Mouse (Mus musculus): ENCODE results near the gene Gdap1l1. TPM values are rescaled to one million over a fixed set of nuclear protein-coding genes. Genes with fewer than 3 reads are reported as not detected.

Gdap1l1 gene
- polyA plus RNA-seq, 1 experiment from 2014 or later: 1.1 TPM

DNA sequence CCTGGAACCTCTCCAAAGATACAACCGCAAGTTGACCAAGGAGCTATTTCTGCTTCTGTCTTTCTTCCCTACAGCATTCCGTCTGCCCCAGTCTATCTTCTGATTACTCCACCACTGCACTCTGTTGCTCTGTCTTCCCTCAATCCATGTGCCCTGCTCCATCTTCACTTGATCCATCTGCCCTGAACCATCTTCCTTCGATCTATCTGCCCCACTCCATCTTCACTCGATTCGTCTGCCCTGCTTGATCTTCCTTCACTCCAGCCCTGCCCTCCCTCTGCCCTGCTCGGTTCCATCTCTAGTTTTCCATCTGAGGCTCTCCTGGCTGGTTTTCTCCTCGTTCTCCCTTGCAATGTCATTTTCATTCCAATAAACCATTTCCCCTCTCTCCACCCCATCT is 64.9 kb downstream of the Gdap1l1 start:
- 0 out of 2 replicates have a peak, but pooled peaks cover 4% of the 10 kb centered on the region for H3K4me1 ChIP-seq

More for the DNA sequence above, 64.9 kb downstream of the Gdap1l1 start:
- DNase-seq (ENCODE audit: low spot score): no peak
- Histone ChIP-seq H3K27me3 (ENCODE audit: insufficient read depth, poor library complexity, severe bottlenecking) (no peaks in the 10 kb centered on the region; the same call in 1 of the 2 replicates), H3K4me3 (no peak overlapping the region), H3K36me3 (no peaks in the 10 kb centered on the region), H3K9me3 (no peaks in the 10 kb centered on the region), H3K27ac (no peak overlapping the region)
- WGBS: 64% methylated on average over 7 of the region's 7 CpGs

Other genes with a start within 250 kb of the Gdap1l1 start
- 1.7 and 2.0 TPM in 2 replicates for gene Tox2, start 235.4 kb upstream of the Gdap1l1 start, polyA plus RNA-seq (2016; fragmentation: Nextera tagmentation; extraction: Ambion mirVana)
- gene Jph2, start 40.5 kb upstream of the Gdap1l1 start, polyA plus RNA-seq (2016; fragmentation: Nextera tagmentation; extraction: Ambion mirVana): 32.5 and 43.7 TPM in 2 replicates
- 65.0 and 74.3 TPM in 2 replicates for gene Oser1, start 13.8 kb upstream of the Gdap1l1 start, polyA plus RNA-seq (2016; fragmentation: Nextera tagmentation; extraction: Ambion mirVana)
- gene Fitm2, start 34.2 kb downstream of the Gdap1l1 start, polyA plus RNA-seq (2016; fragmentation: Nextera tagmentation; extraction: Ambion mirVana): 13.0 and 19.2 TPM in 2 replicates
- gene R3hdml, start 53.8 kb downstream of the Gdap1l1 start, polyA plus RNA-seq (2016; fragmentation: Nextera tagmentation; extraction: Ambion mirVana): 0.20 TPM in 1 of 2 replicates, not detected in the other
- gene Hnf4a, start 68.3 kb downstream of the Gdap1l1 start, polyA plus RNA-seq (2016; fragmentation: Nextera tagmentation; extraction: Ambion mirVana): 0.02 and 4.4 TPM in 2 replicates
- gene Ttpal, start 163.8 kb downstream of the Gdap1l1 start, polyA plus RNA-seq (2016; fragmentation: Nextera tagmentation; extraction: Ambion mirVana): 27.5 and 31.8 TPM in 2 replicates
- 51.1 and 55.2 TPM in 2 replicates for gene Serinc3, start 206.7 kb downstream of the Gdap1l1 start, polyA plus RNA-seq (2016; fragmentation: Nextera tagmentation; extraction: Ambion mirVana)
- gene Pkig, start 219.9 kb downstream of the Gdap1l1 start, polyA plus RNA-seq (2016; fragmentation: Nextera tagmentation; extraction: Ambion mirVana): 226 and 259 TPM in 2 replicates

Data from heart, embryonic 10.5 days (tissue).